Mouse (Mus musculus): ENCODE measurements around the gene Cdc26.

GRCm38 (mm10) chr4:62427978-62428758, 19.7 kb upstream of the Cdc26 start:
- TF ChIP-seq CTCF (IDR thresholded peaks at IDR 0.05; ENCODE audit: low read depth) = no peak
- TF ChIP-seq EP300 (optimal IDR thresholded peaks at IDR 0.05) = no peak
